Mouse (Mus musculus): ENCODE data around the gene Sun2.

- TF ChIP-seq CTCF (IDR thresholded peaks at IDR 0.05; ENCODE audit: control insufficient read depth, insufficient read depth, insufficient read length) (no peak), MYOD1 (IDR thresholded peaks at IDR 0.05; ENCODE audit: control insufficient read depth, insufficient read length, low read depth) (no peak)
Observed at GRCm38 (mm10) chr15:79760956-79761355, 18.6 kb upstream of the Sun2 start.
